Mouse (Mus musculus): Measurements from ENCODE around the gene Zcchc8. TPM values are rescaled to one million over a fixed set of nuclear protein-coding genes. Genes with fewer than 3 reads are reported as not detected.
"Not testable (repeated sequence)": the region's sequence is repeated elsewhere in the genome, so short reads cannot be mapped to it uniquely, and the experiment has no call there.

Zcchc8 gene
- polyA plus RNA-seq, 1 experiment from 2014 or later = 63.8 TPM

DNA sequence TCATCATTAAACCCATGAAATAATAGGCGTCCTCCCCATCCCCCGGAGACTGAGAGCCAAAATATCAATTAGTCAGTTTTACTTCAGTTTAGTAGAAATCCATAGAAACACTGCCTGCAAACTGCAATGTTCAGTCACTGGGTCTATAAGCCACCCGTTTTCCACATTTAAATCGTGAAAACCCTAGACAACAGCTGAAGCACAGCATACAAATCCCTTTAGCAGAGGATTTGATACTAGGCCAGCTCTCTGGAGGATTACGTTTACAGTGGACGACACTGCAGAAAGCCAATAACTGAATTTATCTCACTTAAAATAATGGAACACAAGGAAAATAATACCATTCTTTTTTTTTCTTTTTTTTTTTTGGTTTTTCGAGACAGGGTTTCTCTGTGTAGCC, 26.7 kb upstream of the Zcchc8 start:
- 8% methylated on average over 7 of the region's 7 CpGs for WGBS
- Histone ChIP-seq H3K27me3 (ENCODE audit: insufficient read depth, low read length) (no peaks in the 10 kb centered on the region), H3K9ac (ENCODE audit: low read depth, low read length) (peak overlapping the region; percentile 47), H3K27ac (no peak overlapping the region), H3K36me3 (ENCODE audit: insufficient read depth, low read length) (peaks cover 20% of the 10 kb centered on the region), H3K4me1 (replicated peaks; ENCODE audit: insufficient read depth, low read length) (peaks cover 12% of the 10 kb centered on the region), H3K4me2 (ENCODE audit: low read length) (peak overlapping the region; percentile 81), H3K4me3 (replicated peaks; ENCODE audit: low read depth, low read length) (peak overlapping the region; percentile 65), H3K9me3 (replicated peaks; ENCODE audit: low read length) (no peaks in the 10 kb centered on the region)
- ATAC-seq (replicated peaks; ENCODE audit: low FRiP score, low read depth) = no peak
- DNase-seq (ENCODE audit: low spot score) = no peak
- TF ChIP-seq CTCF (IDR thresholded peaks at IDR 0.05; ENCODE audit: low read depth) = no peak

DNA sequence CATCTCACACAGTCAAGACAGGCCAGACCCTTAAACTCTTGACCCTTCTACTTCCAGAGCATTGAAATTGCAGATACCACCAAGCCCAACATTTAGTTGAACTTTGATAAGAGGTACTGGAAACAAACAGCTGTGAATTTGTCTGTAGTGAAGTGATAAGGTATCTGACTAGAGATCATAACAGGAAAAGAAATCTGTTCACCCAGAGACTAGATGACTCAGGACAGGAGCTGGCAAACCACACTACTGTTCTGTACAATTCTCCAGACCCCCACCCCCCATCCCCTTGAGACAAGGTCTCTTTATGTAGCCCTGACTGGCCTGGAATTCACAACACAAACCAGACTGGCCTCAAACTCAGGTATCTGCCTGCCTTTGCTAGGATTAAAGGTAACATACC, 25.4 kb upstream of the Zcchc8 start:
- no peak for DNase-seq (ENCODE audit: low spot score)
- H3K4me2 ChIP-seq (ENCODE audit: low read length) = peak overlapping the region; percentile 81
- no peaks in the 10 kb centered on the region for H3K9me3 ChIP-seq (replicated peaks; ENCODE audit: low read length)
- no peak for TF ChIP-seq CTCF (IDR thresholded peaks at IDR 0.05; ENCODE audit: low read depth)
- H3K27me3 ChIP-seq (ENCODE audit: insufficient read depth, low read length) = no peaks in the 10 kb centered on the region
- H3K27ac ChIP-seq = no peak overlapping the region
- no peak overlapping the region; the same call in 1 of the 2 replicates for H3K4me3 ChIP-seq (replicated peaks; ENCODE audit: low read depth, low read length)
- H3K36me3 ChIP-seq (ENCODE audit: insufficient read depth, low read length) = peaks cover 23% of the 10 kb centered on the region
- peaks cover 12% of the 10 kb centered on the region for H3K4me1 ChIP-seq (replicated peaks; ENCODE audit: insufficient read depth, low read length)
- no peak overlapping the region for H3K9ac ChIP-seq (ENCODE audit: low read depth, low read length)
- ATAC-seq (replicated peaks; ENCODE audit: low FRiP score, low read depth) = no peak

DNA sequence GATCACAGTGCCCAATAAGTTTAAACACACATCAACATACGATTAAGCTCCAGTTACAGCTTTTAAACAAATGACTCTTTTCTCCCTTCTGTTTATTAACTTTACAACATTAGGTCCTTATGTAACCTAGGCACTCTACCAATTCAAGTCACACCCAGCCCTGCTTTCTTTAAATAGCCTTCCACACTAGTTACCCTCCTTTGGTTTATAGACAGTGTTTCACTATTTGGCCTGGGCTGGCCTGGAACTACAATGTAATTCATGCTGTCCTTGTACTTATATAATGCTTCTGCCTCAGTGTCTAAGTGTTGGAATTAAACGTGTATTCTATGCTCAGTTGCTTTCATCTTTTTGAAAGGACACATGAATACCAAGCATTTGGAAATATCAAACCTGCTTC, 23.5 kb upstream of the Zcchc8 start:
- H3K27me3 ChIP-seq (ENCODE audit: insufficient read depth, low read length) = no peaks in the 10 kb centered on the region
- H3K36me3 ChIP-seq (ENCODE audit: insufficient read depth, low read length) = peaks cover 30% of the 10 kb centered on the region
- H3K4me2 ChIP-seq (ENCODE audit: low read length) = no peak overlapping the region
- H3K27ac ChIP-seq = no peak overlapping the region
- no peaks in the 10 kb centered on the region for H3K9me3 ChIP-seq (replicated peaks; ENCODE audit: low read length)
- H3K4me1 ChIP-seq (replicated peaks; ENCODE audit: insufficient read depth, low read length) = peaks cover 12% of the 10 kb centered on the region
- H3K9ac ChIP-seq (ENCODE audit: low read depth, low read length) = no peak overlapping the region
- DNase-seq (ENCODE audit: low spot score) (no peak), ATAC-seq (replicated peaks; ENCODE audit: low FRiP score, low read depth) (no peak)
- WGBS = 85% methylated on average over 2 of the region's 2 CpGs
- H3K4me3 ChIP-seq (replicated peaks; ENCODE audit: low read depth, low read length) = no peak overlapping the region
- TF ChIP-seq CTCF (IDR thresholded peaks at IDR 0.05; ENCODE audit: low read depth) = no peak

DNA sequence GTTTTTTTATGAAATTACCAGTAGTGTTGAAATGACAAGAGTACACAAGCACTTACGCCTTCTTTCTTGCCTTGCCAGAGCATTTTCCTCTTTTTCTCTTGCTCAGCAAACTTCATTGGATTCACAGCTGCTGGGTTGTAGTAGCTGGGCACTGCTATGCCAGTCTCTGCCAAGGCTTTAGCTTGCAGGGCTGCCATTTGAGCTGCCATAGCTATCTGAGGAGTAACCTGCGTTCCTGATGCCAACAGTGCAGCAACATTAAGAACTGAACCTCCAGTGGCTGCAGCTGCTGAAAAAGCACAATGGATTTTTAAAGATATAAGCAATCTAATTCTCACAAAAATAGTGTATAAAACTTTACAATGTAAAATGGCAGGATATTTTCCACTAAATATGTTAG, 10.1 kb upstream of the Zcchc8 start:
- Histone ChIP-seq H3K9me3 (replicated peaks; ENCODE audit: low read length) (no peaks in the 10 kb centered on the region), H3K4me2 (ENCODE audit: low read length) (no peak overlapping the region), H3K9ac (ENCODE audit: low read depth, low read length) (no peak overlapping the region), H3K27ac (no peak overlapping the region), H3K4me3 (replicated peaks; ENCODE audit: low read depth, low read length) (no peak overlapping the region), H3K36me3 (ENCODE audit: insufficient read depth, low read length) (peaks cover 60% of the 10 kb centered on the region), H3K4me1 (replicated peaks; ENCODE audit: insufficient read depth, low read length) (no peaks in the 10 kb centered on the region), H3K27me3 (ENCODE audit: insufficient read depth, low read length) (no peaks in the 10 kb centered on the region)
- DNase-seq (ENCODE audit: low spot score) (no peak), ATAC-seq (replicated peaks; ENCODE audit: low FRiP score, low read depth) (no peak)
- WGBS = 95% methylated on average over 2 of the region's 2 CpGs
- TF ChIP-seq CTCF (IDR thresholded peaks at IDR 0.05; ENCODE audit: low read depth) = no peak

DNA sequence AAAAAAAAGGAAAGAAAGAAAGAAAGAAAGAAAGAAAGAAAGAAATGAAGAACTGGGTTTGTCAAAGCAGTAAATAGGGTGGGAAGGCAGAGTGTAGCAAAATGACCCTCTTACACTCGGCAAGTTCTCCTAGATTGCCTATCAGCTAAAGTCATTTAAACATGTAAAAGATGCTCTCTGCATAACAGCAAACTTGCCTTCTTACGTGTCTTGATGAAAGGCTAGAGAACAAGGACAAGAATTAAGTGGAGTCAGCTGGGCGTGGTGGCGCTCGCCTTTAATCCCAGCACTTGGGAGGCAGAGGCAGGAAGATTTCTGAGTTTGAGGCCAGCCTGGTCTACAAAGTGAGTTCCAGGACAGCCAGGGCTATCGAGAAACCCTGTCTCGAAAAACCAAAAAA, 2.9 kb upstream of the Zcchc8 start:
- peaks cover 10% of the 10 kb centered on the region; the same call in 1 of the 2 replicates for H3K36me3 ChIP-seq (ENCODE audit: insufficient read depth, low read length)
- 90% methylated on average over 7 of the region's 7 CpGs for WGBS

DNA sequence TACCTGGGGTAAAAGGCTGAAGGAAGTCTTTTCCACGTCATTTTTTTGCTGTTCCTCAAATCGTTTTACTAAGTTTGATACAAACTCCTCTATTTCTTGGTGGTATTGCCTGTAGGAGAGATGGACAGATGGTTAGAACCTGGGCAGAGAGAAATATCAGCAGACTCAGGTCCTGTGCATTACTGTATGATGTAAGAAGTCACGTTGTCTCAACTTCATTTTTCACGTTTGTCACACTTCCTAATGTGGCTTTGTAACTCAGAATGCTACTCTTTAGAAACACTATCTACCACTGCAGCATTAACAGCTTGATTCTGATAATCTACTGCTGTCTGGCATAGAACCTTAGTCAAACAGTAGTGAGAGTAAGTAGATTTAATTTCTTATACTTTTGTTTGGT, 6.3 kb downstream of the Zcchc8 start:
- Histone ChIP-seq H3K27ac (no peak overlapping the region), H3K9me3 (replicated peaks; ENCODE audit: low read length) (no peaks in the 10 kb centered on the region), H3K4me1 (replicated peaks; ENCODE audit: insufficient read depth, low read length) (peaks cover 7% of the 10 kb centered on the region; the same call in 1 of the 2 replicates), H3K4me3 (replicated peaks; ENCODE audit: low read depth, low read length) (no peak overlapping the region), H3K36me3 (ENCODE audit: insufficient read depth, low read length) (peaks cover 50% of the 10 kb centered on the region), H3K4me2 (ENCODE audit: low read length) (no peak overlapping the region), H3K27me3 (ENCODE audit: insufficient read depth, low read length) (no peaks in the 10 kb centered on the region), H3K9ac (ENCODE audit: low read depth, low read length) (no peak overlapping the region)
- no peak for TF ChIP-seq CTCF (IDR thresholded peaks at IDR 0.05; ENCODE audit: low read depth)
- no peak for ATAC-seq (replicated peaks; ENCODE audit: low FRiP score, low read depth)
- no peak for DNase-seq (ENCODE audit: low spot score)
- WGBS = 87% methylated on average over 4 of the region's 4 CpGs

More for the DNA sequence above, 2.9 kb upstream of the Zcchc8 start:
- not testable (repeated sequence) for ATAC-seq (replicated peaks; ENCODE audit: low FRiP score, low read depth); H3K4me3 ChIP-seq (replicated peaks; ENCODE audit: low read depth, low read length); DNase-seq (ENCODE audit: low spot score); H3K27me3 ChIP-seq (ENCODE audit: insufficient read depth, low read length); H3K9ac ChIP-seq (ENCODE audit: low read depth, low read length); H3K4me2 ChIP-seq (ENCODE audit: low read length); H3K9me3 ChIP-seq (replicated peaks; ENCODE audit: low read length); H3K27ac ChIP-seq; H3K4me1 ChIP-seq (replicated peaks; ENCODE audit: insufficient read depth, low read length)

DNA sequence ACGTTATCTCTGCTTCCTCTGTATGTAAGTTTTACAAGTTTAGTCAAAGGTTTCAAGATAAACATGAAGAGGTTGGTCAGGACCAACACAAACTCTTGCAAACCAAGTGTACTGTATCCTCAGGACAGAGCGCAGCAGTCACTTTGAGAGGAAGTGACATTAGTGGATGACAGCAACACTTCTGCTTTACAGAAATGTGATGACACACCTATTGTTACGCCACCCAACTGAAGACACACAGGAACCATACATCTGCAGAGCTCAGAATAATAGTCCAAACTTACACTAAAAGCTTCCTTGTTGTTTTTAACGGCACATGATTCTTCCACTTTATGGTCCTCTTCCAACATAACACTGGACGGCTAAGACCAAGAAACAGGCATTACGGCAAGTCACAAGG, 7.1 kb downstream of the Zcchc8 start:
- Histone ChIP-seq H3K36me3 (ENCODE audit: insufficient read depth, low read length) (peaks cover 51% of the 10 kb centered on the region), H3K27me3 (ENCODE audit: insufficient read depth, low read length) (no peaks in the 10 kb centered on the region), H3K9me3 (replicated peaks; ENCODE audit: low read length) (no peaks in the 10 kb centered on the region), H3K4me3 (replicated peaks; ENCODE audit: low read depth, low read length) (no peak overlapping the region), H3K4me1 (replicated peaks; ENCODE audit: insufficient read depth, low read length) (peaks cover 7% of the 10 kb centered on the region; the same call in 1 of the 2 replicates), H3K27ac (no peak overlapping the region), H3K4me2 (ENCODE audit: low read length) (no peak overlapping the region), H3K9ac (ENCODE audit: low read depth, low read length) (no peak overlapping the region)
- no peak for ATAC-seq (replicated peaks; ENCODE audit: low FRiP score, low read depth)
- TF ChIP-seq CTCF (IDR thresholded peaks at IDR 0.05; ENCODE audit: low read depth) = no peak
- no peak for DNase-seq (ENCODE audit: low spot score)
- WGBS = 92% methylated on average over 6 of the region's 6 CpGs

All from kidney, postnatal 0 days (tissue).